21 mouse cellular contexts compared by ENCODE assay signal in the genomic region with DNA sequence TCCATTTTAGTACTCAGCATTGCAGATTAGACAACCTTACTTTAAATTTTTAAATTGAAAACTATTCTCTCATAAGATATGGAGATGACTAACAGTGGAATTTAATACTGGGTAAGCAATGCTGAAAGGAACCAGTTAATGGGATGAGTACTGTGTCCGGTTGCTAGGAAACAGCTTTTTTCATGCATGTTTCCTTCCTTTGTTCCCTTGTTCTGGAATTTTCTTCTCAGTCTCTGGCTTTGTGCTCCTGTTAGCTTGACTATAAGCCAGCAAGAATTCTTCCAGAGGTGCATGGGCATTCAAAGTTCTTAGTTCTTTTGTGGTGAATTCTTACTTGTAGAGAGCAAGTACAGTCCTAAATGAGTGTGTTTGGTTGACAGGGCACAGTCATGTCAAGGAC. TPM values are rescaled to one million over a fixed set of nuclear protein-coding genes. Genes with fewer than 3 reads are reported as not detected.
DNase-seq lines count a peak whose midpoint lies in the region; ATAC-seq lines count a peak whose summit lies in the region.
"Had no signal": no experiment of that assay in that cellular context is flagged by ENCODE, and none has a peak within 500 bp of the region (broad histone marks: within the 10 kb centered on the region; RNA-seq: fewer than 3 reads in every experiment).

No protein-coding gene starts in this region.

- H3K27me3 ChIP-seq in forebrain, embryonic 14.5 days (replicated peaks; ENCODE audit: control insufficient read depth, insufficient read depth, low read length): no peaks in the 10 kb centered on the region
- no peaks in the 10 kb centered on the region for H3K27me3 ChIP-seq in forebrain, embryonic 13.5 days
- H3K27me3 ChIP-seq in midbrain, embryonic 15.5 days (replicated peaks): no peaks in the 10 kb centered on the region
- H3K27me3 ChIP-seq: embryonic facial prominence, embryonic 13.5 days; heart, embryonic 13.5 days; hindbrain, embryonic 15.5 days; limb, embryonic 12.5 days; liver, embryonic 13.5 days; lung, embryonic 15.5 days had no signal

- no peaks in the 10 kb centered on the region for H3K4me1 ChIP-seq in forebrain, embryonic 14.5 days (ENCODE audit: control insufficient read depth, insufficient read depth, low read length)
- 0 out of 2 replicates have a peak, but pooled peaks cover 5% of the 10 kb centered on the region for H3K4me1 ChIP-seq in forebrain, embryonic 13.5 days
- peaks cover 3% of the 10 kb centered on the region; the same call in 1 of the 2 replicates for H3K4me1 ChIP-seq in midbrain, embryonic 15.5 days
- H3K4me1 ChIP-seq: embryonic facial prominence, embryonic 13.5 days; hindbrain, embryonic 15.5 days; limb, embryonic 12.5 days; lung, embryonic 15.5 days had no signal

- no peak for ATAC-seq in forebrain, embryonic 14.5 days
- ATAC-seq in forebrain, embryonic 13.5 days: no peak
- peak; percentile 73; the same call in 1 of the 2 replicates for ATAC-seq in midbrain, embryonic 15.5 days (replicated peaks)

- no peak overlapping the region for H3K27ac ChIP-seq in forebrain, embryonic 14.5 days (ENCODE audit: low read depth, low read length)
- no peak overlapping the region for H3K27ac ChIP-seq in forebrain, embryonic 13.5 days
- H3K27ac ChIP-seq in midbrain, embryonic 15.5 days: no peak overlapping the region
- H3K27ac ChIP-seq: embryonic facial prominence, embryonic 13.5 days; gastrocnemius, adult 2 months; heart, embryonic 13.5 days; hindbrain, embryonic 15.5 days; limb, embryonic 12.5 days; liver, embryonic 13.5 days; lung, embryonic 15.5 days had no signal

- no peak overlapping the region for H3K9ac ChIP-seq in forebrain, embryonic 14.5 days (ENCODE audit: low read length)
- no peak overlapping the region for H3K9ac ChIP-seq in forebrain, embryonic 13.5 days
- H3K9ac ChIP-seq in midbrain, embryonic 15.5 days: no peak overlapping the region
- H3K9ac ChIP-seq: embryonic facial prominence, embryonic 13.5 days; heart, embryonic 13.5 days; hindbrain, embryonic 15.5 days; limb, embryonic 12.5 days; liver, embryonic 13.5 days; lung, embryonic 15.5 days had no signal

- H3K36me3 ChIP-seq in forebrain, embryonic 14.5 days (ENCODE audit: control insufficient read depth, insufficient read depth, low read length): no peaks in the 10 kb centered on the region
- no peaks in the 10 kb centered on the region for H3K36me3 ChIP-seq in forebrain, embryonic 13.5 days (ENCODE audit: poor library complexity, severe bottlenecking)
- no peaks in the 10 kb centered on the region for H3K36me3 ChIP-seq in midbrain, embryonic 15.5 days (replicated peaks)
- H3K36me3 ChIP-seq: embryonic facial prominence, embryonic 13.5 days; heart, embryonic 13.5 days; hindbrain, embryonic 15.5 days; limb, embryonic 12.5 days; liver, embryonic 13.5 days; lung, embryonic 15.5 days had no signal

- peak; percentile 14 for DNase-seq in forebrain, embryonic 14.5 days (ENCODE audit: low spot score)
- peak; percentile 85 for DNase-seq in Muller cell, postnatal 12 days (ENCODE audit: inconsistent ontology term)
- DNase-seq in embryo, embryonic 9.5 days (ENCODE audit: extremely low spot score): peak; percentile 8
- no peak for DNase-seq in natural killer cell, adult 2 months (ENCODE audit: low spot score in 2 of 2)
- no peak for DNase-seq in cerebellum, adult 9-11 months
- no peak for DNase-seq in kidney, adult 11 months
- DNase-seq: B cell, adult 2 months; cerebellum, postnatal 14 days; gastrocnemius, adult 2 months; kidney, adult 18-20 months; kidney, postnatal 14 days; layer of hippocampus, adult 9-11 months; liver, embryonic 13.5 days had no signal

- H3K4me2 ChIP-seq in forebrain, embryonic 14.5 days (ENCODE audit: low read length): no peak overlapping the region
- no peak overlapping the region for H3K4me2 ChIP-seq in forebrain, embryonic 13.5 days
- H3K4me2 ChIP-seq in midbrain, embryonic 15.5 days: no peak overlapping the region
- H3K4me2 ChIP-seq: embryonic facial prominence, embryonic 13.5 days; heart, embryonic 13.5 days; hindbrain, embryonic 15.5 days; limb, embryonic 12.5 days; liver, embryonic 13.5 days; lung, embryonic 15.5 days had no signal

- no peaks in the 10 kb centered on the region for H3K9me3 ChIP-seq in forebrain, embryonic 14.5 days (replicated peaks; ENCODE audit: control insufficient read depth, low read length)
- no peaks in the 10 kb centered on the region for H3K9me3 ChIP-seq in forebrain, embryonic 13.5 days (replicated peaks)
- H3K9me3 ChIP-seq in midbrain, embryonic 15.5 days: no peaks in the 10 kb centered on the region
- H3K9me3 ChIP-seq: embryonic facial prominence, embryonic 13.5 days; heart, embryonic 13.5 days; hindbrain, embryonic 15.5 days; limb, embryonic 12.5 days; liver, embryonic 13.5 days; lung, embryonic 15.5 days had no signal

- 84% methylated on average over 1 of the region's 1 CpGs for WGBS in forebrain, embryonic 14.5 days
- WGBS in forebrain, embryonic 13.5 days: 70% methylated on average over 1 of the region's 1 CpGs
- 56% methylated on average over 1 of the region's 1 CpGs for WGBS in midbrain, embryonic 15.5 days

- H3K4me3 ChIP-seq in forebrain, embryonic 14.5 days (ENCODE audit: low read depth, low read length): no peak overlapping the region
- H3K4me3 ChIP-seq in forebrain, embryonic 13.5 days: no peak overlapping the region
- H3K4me3 ChIP-seq in midbrain, embryonic 15.5 days: no peak overlapping the region
- H3K4me3 ChIP-seq: embryonic facial prominence, embryonic 13.5 days; gastrocnemius, adult 2 months; heart, embryonic 13.5 days; hindbrain, embryonic 15.5 days; limb, embryonic 12.5 days; liver, embryonic 13.5 days; lung, embryonic 15.5 days; myocyte had no signal

RNA-seq across cellular contexts. Expression of gene Mfsd6, which starts 30.9 kb away (rescaled TPM):
- 4.3 and 7.2 TPM in 2 replicates for polyA plus RNA-seq in forebrain, embryonic 14.5 days (2014; fragmentation: Nextera tagmentation; extraction: Ambion mirVana)
- 4.0 TPM in 2 replicates for polyA plus RNA-seq in forebrain, embryonic 13.5 days (2015; fragmentation: Nextera tagmentation; extraction: Ambion mirVana)
- 11.6 TPM in 2 replicates for polyA plus RNA-seq in midbrain, embryonic 15.5 days (2015; fragmentation: Nextera tagmentation; extraction: Ambion mirVana)

RNA-seq across cellular contexts. Expression of gene Inpp1, which starts 59.3 kb away (rescaled TPM):
- 16.6 and 25.0 TPM in 2 replicates for polyA plus RNA-seq in forebrain, embryonic 14.5 days (2014; fragmentation: Nextera tagmentation; extraction: Ambion mirVana)
- polyA plus RNA-seq in forebrain, embryonic 13.5 days (2015; fragmentation: Nextera tagmentation; extraction: Ambion mirVana): 13.5 and 18.3 TPM in 2 replicates
- 36.8 and 39.6 TPM in 2 replicates for polyA plus RNA-seq in midbrain, embryonic 15.5 days (2015; fragmentation: Nextera tagmentation; extraction: Ambion mirVana)

Comparison
In these comparisons a context has a peak if more than half of its experiments do, and no peak if none do; other contexts are left out.
1. DNase-seq: peak in forebrain, embryonic 14.5 days (single experiment), Muller cell, postnatal 12 days (single experiment) and embryo, embryonic 9.5 days (single experiment); none in natural killer cell, adult 2 months (0 of 2), cerebellum, adult 9-11 months (single experiment) and kidney, adult 11 months (single experiment).